Mouse (Mus musculus) kidney, adult 11 months (tissue): ENCODE results near the gene Stip1.
"Not testable (repeated sequence)": the region's sequence is repeated elsewhere in the genome, so short reads cannot be mapped to it uniquely, and the experiment has no call there.

Experiments
- DNase-seq: peaks from one replicate; pipeline ENCODE4 v3.0.0; 2022

The Stip1 gene

DNA sequence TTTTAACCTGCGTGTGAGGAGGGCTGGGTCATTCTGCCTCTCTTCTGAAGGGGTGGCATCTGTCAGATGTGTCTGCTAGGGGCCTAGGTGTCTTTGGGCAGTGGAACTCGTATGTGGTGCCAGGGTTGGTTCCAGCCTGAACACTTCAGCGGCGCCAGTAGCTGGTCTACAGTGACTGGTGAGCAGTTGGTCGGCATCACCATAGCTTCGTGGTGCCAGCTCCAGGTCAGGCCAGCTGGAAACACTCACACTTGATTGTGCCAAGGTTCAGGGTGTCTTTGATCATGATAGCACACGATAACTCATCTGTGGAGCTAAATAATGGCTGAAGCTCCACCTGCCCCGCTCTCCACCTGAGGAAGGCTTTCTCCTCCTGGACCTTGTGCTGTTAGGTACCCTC, 23.1 kb upstream of the Stip1 start:
- DNase-seq = no peak

DNA sequence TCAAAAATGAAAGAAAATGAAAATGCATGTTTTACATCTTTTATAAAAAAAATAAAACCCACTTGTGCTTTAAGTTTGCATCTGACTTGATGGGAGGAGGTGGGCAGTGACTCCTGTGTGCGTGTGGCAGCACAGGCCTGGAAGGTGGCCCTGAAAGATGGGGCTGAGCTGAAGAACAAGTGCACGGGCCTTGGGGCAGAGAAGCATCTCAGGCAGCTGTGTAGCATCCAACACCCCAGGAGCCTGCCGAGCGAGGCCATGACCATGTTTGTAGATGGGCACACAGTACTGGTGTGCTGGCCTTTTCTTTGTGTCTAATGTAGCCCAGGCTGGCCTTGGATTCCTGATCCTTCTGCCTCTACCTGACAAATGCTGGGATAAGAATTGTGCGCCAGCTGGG, 22.3 kb upstream of the Stip1 start:
- DNase-seq = no peak

DNA sequence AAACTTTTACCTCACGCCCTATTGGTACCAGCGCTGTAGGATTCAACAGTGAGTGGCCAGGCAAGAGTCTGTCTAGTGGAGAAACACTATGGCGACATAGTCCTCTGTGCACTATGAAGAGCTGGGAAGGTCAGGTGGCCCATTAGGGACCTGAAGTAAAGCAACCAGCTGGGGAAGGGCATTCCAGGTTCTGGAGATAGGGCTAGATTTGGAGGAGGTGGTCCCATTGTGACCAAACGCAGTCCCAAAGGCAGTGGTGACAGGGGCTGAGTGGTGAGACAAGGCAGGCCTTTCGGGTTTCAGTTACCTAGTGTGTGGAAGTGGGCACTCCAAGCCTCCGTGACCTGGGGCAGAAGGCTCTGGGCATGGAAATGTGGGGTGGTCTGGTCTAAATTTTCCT, 18.8 kb upstream of the Stip1 start:
- DNase-seq = no peak

DNA sequence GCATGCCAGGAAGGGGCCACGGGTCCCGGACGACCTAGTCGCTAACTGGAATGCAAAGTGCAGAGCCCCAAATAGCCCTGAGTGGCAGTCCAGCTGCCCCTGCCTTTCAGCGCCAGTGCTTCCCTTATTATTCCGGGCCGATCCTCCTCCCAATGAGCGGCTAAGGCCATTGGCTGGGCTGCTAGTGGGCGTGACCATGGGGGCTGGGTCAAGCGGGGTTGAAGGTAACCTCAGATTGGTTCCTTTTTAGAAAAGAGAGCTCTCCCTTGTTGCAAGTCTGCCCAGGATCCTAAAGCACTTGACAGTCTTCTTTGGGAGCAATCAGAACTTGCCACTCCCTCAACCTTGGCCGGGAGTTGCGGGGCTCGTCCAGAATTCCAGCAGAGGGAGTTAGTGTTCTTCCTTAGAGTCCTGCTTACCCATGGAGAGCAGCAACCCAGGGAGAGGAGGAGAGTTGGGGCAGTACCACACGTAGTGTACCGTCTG, 18.0 kb upstream of the Stip1 start:
- peak; percentile 94 for DNase-seq

DNA sequence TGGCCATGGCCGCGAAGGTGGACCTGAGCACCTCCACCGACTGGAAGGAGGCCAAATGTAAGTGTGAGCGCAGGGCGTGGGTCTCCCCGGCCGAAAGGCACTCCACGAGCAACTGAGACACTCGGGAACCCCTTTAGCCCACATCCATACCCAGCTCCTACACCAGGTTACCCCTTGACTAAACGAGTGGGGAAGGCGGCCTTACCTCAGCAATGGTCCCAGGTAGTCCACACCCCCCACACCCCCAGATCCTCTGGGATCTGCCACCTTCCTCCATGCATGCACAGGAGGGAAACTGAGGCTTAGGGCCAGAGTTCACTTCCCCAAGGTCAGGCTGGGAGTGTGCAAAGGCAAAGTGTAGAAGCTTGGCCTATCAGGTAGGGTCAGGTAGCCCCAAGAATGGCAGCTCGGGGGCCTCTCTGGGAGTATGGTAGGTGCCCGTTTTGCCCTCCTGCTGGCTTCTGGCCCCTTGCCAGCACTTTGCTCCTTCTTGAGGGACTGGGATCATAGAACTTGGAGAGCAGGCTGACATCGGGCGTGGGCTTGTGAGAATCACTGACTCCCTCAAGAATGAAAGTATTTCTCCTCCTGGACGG, 17.5 kb upstream of the Stip1 start:
- DNase-seq = no peak

DNA sequence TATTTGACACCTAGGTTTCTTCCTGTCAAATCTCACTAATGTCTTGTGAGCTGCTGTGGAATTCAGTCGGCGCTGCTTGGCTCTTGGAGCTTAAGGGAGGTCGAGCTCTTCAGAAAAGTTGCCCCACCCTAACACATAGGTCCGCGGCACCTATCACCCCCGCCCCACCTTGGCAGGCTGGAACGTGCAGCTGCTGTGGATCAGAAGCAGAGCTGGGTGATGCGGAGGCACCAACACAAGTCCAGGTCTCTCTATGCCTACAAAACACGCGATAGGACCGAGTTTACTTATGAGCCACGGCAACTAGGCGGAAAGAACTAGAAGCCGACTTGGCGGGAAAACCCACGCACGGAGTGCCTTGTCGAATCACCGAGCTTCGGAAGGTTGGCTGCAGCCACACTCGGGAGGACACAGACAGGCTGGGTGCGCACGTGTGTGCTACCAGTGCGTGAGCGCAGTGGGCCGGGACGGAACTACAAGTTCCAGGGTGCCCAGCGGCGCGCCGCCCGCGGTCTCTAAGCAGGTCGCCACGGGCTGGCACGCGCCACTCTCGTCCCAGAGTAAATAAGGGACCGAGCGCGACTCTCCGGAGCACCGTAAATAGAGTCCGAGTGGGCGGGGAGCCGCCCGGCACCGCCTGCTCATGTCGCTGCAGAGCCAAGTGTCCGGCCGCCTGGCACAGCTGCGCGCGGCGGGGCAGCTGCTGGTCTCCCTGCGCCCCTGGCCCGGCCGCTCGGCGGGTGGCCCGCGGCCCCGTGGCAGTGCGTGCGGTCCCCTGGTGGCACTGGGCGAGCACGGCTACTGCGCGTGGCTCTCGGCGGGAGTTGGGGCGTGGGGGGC, 16.7 kb upstream of the Stip1 start, which contains the start of gene Macrod1:
Macrod1 (plus strand) TSS at position 563 of the 840 bp plus-strand sequence.
- DNase-seq = peak; percentile 89

DNA sequence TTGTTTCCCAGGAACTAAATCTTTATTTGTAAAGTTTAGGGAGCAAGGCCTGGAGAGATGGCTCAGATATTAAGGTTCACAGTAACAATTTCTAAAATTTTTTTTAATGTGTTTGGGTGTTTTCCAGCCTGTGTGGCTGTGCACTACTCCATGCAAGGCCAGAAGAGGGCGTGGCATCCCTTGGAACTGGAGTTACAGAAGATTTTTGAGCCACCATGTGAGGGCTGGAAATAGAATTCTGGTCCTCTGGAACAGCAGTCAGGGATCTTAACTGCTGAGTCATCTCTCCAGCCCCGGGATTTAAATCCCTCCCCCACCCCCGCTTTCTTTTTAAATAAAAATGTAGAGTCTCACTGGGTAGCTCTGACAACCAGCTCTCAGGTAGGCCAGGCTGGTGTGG, 15.4 kb upstream of the Stip1 start:
- no peak for DNase-seq

DNA sequence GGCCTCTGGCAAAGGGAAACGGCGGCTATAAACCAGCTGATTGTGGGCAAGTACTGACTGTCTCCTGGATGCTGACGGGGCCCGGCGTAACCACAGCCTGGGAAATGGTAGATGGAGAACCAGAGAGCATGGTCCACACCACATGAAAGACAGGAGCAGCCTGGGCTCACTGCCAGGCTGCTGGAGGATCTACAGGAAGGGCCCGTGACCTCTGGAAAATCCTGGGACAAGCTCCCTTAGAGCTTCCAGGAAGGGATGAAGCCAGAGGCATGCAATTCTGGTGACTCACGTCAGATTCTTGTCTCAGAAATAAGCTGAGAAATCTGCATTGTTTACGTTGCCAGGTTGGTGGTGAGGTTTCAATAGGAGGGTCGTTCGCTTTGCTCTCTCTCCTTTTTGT, 15.0 kb upstream of the Stip1 start:
- peak; percentile 44 for DNase-seq

DNA sequence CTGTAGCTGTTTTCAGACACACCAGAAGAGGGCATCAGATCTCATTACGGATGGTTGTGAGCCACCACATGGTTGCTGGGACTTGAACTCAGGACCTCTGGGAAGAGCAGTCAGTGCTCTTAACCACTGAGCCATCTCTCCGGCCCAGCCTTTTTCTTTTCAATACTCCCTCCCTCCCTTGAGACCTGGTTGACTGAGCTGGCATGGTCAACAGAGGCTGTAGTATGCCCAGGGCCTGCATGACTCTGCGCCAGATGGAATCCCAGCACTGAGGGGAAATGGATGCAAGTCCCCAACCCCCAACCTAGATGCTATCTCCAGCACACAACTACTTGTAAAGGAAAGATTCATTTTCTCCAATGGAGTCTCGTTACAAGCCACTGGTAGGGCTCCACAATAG, 13.6 kb upstream of the Stip1 start:
- DNase-seq = not testable (repeated sequence)

DNA sequence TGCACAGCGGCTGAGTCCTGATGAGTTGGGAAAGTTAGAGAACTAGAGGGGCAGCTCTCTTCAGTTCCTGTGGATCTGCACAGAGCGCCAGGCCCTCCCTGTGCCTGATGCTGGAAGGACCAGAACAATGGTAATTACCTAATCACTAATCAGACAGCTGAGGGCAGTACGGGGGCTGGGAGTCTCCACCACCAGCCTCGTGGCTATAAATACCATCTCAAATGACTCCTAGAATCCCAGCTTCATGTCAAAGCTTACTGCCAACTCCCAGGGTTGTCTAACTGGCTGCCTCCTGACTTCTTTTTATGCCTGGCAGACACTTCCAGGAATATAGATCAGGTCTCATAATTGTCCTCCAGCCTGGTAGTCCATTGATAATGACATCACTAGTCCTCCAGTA, 4.9 kb upstream of the Stip1 start:
- no peak for DNase-seq

DNA sequence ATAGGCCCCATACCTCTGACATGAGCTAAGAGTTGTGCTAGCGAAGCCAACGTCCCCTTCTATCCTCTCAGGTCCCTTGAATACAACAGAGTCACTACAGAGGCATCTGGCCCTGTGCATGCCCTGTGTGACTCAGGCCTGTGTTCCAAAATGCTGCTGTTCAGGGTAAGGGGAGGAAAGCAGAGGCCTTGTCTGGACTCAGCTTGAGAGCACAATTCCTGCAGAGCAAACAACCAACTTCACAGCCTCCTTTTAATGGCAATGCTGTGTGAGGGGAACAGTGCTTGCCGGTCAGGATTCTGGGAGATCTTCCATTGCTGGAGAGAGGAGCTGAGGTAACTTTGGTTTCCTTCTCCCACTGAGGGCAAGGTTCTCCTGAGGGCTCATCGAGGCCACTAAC, 4.5 kb upstream of the Stip1 start:
- no peak for DNase-seq

DNA sequence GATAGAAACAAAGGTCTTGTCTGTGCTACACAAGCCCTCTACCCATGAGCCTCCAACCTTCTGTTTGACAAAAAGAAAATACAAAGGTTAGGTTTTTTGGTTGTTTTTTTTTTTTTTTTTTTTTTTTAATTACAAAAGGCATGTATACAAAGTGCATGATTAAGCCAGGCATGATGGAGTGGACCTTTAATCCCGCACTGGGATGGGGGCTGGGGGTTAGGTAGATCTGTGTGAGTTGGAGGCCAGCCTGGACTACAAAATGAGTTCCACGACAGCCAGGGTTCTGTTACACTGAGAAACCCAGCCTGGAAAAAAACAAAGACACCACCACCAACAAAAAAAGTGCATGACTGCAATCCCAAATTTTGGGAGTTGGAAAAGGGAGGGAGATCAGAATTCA, 1.4 kb upstream of the Stip1 start:
- no peak for DNase-seq

DNA sequence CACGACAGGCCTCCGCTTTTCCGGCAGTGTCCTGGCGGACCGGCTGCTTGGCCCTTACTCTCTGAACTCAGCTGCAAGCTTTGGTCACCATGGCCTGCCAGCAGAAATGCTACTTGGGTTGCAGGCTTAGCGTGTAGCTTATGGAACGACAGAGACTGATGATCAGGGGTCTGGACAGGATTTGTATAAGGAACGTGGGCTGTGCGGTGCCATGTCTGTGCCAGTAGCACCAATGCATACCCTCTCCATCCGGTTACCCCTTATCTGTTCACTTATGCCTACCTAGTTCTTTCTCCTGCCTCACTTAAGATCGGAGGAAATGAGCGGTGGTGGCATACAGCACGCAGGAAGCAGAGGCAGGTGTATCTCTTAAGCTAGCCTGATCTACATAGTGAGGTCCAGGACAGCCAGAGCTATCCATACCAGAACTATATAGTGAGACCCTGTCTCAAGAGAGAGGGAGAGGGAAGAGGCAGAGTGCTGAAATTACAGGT, 917 bp upstream of the Stip1 start:
- DNase-seq = no peak

DNA sequence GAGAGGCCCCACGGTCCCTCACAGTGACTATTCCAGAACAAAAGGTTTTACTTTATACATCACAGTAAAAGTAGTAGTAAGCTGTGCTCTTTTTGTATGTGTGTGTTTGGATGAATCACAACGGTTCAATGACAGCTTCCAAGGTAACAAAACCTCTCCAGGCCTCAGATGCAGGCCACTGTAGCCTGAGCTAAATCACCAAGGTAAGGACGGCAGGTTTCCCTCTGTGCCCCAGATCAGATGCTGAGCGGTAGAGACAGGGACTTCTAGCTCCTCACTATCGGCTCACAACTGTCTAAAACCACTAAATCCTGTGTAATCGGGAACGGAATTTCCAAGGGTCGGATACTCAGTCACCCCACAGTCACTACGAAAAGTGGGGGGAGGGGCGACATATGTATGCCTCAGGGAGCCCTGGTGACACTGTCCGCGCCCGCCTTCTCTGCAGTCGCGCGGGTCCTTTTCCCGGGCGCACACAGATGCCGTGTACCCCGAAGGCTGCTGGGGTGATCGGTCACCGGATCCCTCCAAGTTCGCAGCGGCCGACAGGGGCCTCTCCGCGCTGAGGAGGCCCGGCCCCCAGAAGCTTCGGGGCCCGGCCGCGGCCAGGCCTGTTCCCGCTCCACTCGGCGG, 563 bp downstream of the Stip1 start:
- DNase-seq = peak; percentile 51

DNA sequence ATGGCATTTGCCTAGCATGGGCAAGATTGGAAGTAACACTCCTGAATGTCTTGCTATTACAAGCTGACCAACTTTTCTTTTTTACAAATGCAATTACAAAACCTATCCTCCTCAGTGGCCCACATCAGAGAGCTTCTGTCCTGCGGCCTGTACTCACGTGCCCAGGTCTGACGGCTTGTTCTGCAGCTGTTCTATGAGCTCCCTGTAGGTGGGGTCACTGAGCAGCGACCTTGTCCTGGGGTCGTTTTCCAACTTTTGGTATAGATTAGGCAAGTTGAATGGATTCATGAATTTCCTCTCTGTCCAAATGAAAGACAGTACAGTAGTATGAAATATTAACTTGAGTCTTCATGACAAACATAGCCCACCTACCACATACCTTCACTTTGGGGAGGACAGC, 5.8 kb downstream of the Stip1 start:
- DNase-seq = no peak

DNA sequence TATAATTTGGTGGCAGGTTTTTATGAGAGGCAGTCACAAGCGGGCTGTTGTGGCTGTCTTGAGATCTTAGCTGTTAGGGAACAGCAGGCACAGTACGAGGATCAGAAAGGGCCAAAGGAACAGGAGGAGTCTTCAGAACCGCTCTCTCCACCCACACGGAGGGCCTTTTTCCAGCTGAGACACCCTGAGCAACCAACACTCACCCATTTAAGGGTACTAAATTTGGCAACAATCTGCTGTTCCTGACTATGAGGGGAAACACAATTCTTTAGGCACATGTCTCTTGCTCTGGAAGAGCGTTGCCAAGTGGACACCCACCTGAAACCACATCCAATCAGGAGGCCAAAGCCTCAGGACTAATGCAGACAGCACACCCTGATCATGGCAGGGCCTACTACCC, 10.2 kb downstream of the Stip1 start:
- DNase-seq = no peak

DNA sequence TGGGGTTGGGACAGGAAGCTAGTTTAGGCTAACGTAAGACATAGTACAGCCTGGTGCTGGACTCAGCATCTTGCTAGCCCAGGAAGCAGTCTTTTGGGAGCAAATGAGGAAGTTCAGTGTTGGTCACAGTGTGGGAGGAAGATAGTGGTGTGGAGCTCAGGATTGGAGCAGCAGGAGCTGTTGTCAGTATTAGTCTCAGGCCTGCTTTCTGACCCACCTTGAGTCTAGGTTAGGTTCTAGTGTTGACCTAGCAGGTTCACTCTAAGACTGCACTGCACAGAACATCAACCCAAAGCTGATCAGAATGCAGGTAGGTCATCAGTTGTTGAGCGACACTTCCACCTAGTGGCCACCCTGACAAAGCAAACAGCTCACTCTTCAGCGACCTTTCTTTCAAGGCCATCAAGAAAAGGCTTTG, 19.5 kb downstream of the Stip1 start:
- peak; percentile 55 for DNase-seq

DNA sequence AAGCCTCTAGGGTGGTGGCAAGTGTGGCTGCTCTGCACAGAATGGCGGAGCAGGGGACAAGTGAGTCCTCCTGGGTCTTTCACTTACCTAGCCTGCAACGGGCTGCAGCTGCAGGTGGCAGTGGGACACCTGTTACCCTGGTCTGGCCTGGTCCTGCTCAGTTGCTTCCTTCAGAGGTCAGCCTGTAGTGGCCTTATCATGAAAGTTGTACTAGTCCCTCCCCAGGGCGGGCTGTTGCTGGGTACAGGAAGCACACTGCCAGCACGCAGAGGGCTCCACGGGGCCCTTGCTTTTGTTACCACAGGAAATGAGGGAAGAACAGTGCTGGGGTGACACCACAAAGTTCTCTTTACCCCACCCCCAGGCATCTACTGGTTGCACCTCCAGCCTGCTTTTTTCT, 20.6 kb downstream of the Stip1 start, which contains the start of gene Fermt3:
Fermt3 (minus strand) TSS at position 279 of the 400 bp plus-strand sequence.
- DNase-seq = no peak

DNA sequence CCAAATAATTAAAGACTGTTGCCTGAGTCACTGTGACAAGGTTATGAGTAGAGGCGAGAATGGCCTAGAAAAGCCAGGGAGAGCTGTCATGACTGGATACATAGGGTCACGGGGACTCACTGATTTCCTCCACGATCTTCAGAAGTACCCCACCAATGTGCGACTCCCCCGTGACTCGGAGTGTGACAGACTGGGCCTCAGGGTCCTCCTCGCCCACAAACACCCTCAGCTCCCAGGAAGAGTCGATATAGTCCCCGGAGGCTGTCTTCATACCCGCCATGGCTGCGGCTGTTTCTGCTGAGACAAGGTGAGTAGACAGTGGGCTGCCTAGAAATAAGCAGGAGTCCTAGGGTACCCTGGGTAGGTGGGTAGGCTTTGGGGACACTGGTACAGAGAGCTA, 21.2 kb downstream of the Stip1 start:
- no peak for DNase-seq

DNA sequence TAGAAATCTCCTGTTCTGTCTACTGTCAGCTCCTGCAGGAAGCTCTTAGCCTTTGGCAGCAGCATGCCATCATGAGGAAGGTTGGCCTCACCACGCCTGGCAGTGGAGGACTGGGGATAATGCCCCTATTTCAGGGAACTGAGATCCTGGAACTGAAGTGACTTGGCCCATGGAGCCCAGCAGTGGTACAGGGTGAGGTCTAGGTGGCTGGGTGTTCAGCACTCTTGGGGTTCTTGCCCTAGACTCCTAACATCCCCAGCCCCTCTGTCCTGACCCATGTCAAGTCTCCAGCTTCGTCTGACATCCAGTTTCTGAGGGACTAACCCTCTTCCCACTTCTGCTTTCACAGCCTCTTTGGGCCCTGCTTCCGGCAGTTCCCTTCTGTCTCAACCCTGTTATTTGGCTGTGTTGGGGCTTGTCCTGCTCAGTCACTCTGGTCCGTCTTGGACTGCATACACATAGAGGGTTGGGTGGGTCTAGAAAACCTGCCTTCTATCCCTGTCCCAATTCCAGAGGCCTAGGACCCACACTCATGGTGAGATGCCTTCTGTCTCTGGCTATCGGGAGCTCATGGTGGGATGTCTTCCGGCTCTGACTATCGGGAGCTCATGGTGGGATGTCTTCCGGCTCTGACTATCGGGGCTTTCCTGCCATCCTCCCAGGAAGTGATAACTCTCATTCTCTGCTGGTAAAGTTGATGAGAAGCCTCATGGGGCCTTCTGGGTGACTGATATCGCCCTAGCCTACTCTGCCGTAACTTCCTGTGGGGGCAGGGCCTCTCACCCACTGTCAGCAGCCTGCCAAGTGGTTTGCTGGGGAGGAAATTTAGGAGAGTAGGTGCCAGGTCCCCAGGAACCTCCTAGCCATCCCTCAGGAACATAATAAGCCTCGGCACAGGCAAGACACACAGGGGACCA, 22.0 kb downstream of the Stip1 start:
- no peak for DNase-seq

DNA sequence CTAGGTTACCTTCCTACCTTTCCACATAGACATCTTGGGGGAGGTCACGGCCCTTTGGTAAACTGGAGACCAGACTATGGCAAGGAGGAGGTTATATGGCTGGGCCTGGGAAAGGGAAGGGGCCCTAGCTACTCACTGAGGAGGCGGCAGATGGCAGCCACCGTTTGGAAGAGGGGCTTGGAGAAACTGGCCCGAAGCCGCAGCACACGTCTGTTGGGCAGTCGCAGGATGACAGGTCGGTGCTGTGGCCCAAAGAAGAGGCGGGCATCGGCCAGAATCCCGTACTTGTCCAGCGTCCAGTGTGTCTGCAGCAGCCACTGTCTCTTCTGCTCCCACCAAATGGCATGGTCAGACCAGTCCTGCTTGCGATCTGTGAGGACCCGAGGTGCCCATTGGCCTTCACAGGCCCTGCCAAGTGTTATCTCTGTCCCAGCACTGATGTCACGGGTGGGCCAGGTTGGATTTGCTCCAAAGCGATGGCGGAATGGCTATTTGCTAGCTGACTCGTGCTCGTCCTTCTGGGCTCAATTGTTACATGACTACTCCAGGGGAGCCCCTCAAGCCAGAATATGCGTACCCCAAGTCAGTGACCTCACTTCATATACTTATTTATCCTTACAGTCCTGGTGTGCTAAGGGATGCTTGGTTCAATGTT, 25.2 kb downstream of the Stip1 start:
- no peak for DNase-seq

DNA sequence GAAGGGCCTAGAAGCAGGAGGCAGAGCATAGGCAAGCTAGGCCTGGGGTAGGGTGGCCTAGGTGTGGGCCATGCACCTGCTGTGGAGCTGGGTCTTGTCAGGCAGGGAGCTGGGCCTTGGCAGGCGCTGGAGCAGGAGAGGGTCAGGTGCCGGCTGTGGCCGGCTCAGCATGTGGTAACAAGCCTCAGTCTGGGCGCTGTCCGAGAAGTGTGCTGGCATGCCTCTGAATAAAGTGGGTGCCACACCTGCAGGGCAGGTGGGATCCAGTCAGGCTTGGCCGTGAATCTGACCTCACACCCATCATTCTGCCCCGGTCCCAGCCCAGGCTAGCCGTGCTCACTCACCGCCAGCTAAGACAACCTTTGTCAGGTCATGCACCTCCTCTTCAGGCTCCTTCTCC, 25.8 kb downstream of the Stip1 start:
- no peak for DNase-seq
